Mouse (Mus musculus) heart, postnatal 0 days (tissue): ENCODE data around the gene Slc9a9.

Source experiments
- CTCF ChIP-seq: IDR thresholded peaks from 2 replicates; pipeline ENCODE4 v1.5.1; 2016; ENCODE audit warnings: antibody characterized with exemption, control low read depth, low read depth
- EP300 ChIP-seq: IDR thresholded peaks from 2 replicates; pipeline ENCODE4 v1.6.1; 2016; ENCODE audit warnings: antibody characterized with exemption, low read depth

DNA sequence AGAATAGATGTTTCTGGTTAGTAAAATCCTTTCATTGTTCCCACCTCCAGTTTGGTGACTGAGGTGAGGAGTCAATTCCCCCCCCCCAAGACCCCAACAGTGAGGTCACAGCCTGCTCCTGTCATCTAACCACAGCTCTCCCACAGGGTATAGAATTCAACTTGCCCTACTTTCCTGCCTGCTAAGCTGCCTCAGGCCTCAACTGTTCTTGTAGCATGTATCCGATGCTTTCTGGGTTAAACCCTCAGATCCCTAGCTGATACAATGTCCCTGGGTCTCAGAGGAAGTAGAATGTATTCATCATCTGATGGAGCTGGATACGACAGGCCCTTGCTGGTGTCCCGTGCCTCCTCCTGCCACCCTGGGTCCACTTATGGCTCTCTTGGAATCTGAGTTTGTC is 408.9 kb downstream of the Slc9a9 start:
- TF ChIP-seq CTCF: no peak
- no peak for TF ChIP-seq EP300
